Mouse (Mus musculus) gastrocnemius, adult 2 months (tissue): Measurements from ENCODE around the gene Gm10320. TPM values are rescaled to one million over a fixed set of nuclear protein-coding genes. Genes with fewer than 3 reads are reported as not detected.

Experiments used
- DNase-seq: peaks from one replicate; pipeline ENCODE4 v3.0.0; 2022
- H3K27ac ChIP-seq: fragments of 200-600 bp; 2 replicates; pipeline ENCODE4 v1.8.1; 2022; ENCODE audit warnings: mild to moderate bottlenecking
- H3K4me3 ChIP-seq: fragments of 200-600 bp; 2 replicates; pipeline ENCODE4 v1.8.1; 2022; ENCODE audit warnings: mild to moderate bottlenecking, moderate library complexity
- CTCF ChIP-seq: fragments of 200-600 bp; IDR thresholded peaks from 2 replicates; pipeline ENCODE4 v1.8.1; 2022; ENCODE audit warnings: antibody characterized with exemption, mild to moderate bottlenecking, moderate library complexity
- intact Hi-C: fragments of 180-260 bp; cut with DNase I; formaldehyde crosslinking; loops from one replicate; pipeline ENCODE4 v1.15.1; 2025
- total RNA-seq, 2 experiments: library from RNA; stranded (reverse); gene quantifications; 2 replicates each; pipeline ENCODE4 v1.2.3; 2021

Gm10320 gene
- total RNA-seq, 2 experiments from 2014 or later, result not detected

DNA sequence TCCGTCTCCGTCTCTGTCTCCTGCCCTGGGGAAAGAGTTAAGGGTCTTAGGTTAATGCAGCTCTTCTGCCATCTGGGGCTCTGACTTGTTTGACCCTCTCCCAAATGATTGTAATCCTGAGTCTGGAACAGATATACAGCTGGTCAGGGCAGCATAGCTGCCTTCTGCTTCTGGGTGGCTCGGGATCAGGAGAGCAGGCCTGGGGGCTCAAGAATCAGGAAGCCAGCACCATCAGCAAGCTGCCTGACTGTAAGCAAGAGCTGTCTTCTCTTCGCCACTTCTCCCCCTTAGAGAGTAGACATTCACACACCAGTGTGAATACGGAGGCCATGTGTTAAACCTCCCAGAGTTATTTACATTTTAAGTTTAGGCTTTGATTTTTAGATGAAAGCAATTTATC lies 25.9 kb upstream of the Gm10320 start:
- intact Hi-C loops, result no loop called here
- Histone ChIP-seq H3K27ac (no peak overlapping the region), H3K4me3 (no peak overlapping the region)
- TF ChIP-seq CTCF, result no peak
- DNase-seq, result no peak

DNA sequence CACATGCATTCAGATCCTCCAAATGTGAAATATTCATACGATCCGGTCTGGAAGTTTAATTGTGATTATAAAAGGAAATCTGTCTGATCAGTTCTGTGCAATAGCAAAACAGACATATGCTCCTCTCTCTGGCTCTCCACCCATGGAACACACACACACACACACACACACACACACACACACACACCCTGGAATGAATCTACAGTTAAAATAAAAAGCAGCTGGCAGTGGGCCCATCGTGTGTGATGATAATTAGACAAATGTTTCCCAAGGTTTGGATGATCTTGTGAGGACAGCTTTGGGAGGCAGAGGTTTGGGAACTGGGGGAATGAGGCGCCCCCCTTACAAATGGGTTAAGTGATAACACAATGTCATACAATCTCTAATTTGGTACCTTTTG lies 25.2 kb upstream of the Gm10320 start:
- intact Hi-C loops, result no loop called here
- H3K4me3 ChIP-seq, result no peak overlapping the region
- TF ChIP-seq CTCF, result no peak
- no peak for DNase-seq
- no peak overlapping the region for H3K27ac ChIP-seq

DNA sequence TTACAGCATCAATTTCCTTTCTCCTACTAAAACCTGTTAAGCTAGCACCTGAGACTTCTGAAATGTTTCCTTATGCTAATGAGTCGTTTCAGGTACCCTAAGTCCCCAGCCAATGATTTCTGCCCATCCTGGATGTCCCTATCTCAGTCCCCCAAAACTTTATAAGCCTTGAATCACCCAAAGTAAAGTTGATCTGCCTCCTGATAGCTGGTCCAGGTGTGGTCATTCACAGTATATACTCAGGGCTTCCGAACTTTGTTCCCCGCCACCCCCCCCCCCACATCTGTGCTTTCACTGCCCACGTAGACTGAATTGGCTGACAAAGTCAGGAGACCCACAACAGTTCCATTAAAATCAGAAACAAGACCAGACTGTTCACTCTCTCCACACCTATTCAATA lies 20.3 kb upstream of the Gm10320 start:
- DNase-seq, result no peak
- TF ChIP-seq CTCF, result no peak
- Histone ChIP-seq H3K4me3 (no peak overlapping the region), H3K27ac (no peak overlapping the region)
- intact Hi-C loops, result no loop called here

DNA sequence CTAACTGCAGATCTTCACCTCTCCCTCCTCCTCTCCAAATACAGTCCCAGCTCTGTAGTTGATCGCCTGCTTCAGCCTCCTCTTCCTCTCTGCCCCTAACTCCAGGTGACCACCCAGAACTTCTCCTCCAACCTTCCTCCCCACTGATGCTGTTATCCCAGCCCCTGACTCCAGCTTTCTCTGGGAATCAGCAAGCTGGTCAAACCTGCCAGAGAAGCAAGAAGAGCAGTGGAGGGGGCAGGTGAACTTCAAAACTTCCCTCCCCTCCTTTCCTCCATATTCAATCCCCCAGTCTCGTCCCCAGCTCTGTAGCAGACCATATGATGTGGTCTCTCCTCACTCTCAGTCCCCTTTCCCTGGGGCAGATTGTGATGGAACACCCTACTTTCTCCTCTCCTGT lies 15.9 kb upstream of the Gm10320 start:
- DNase-seq, result no peak
- Histone ChIP-seq H3K27ac (no peak overlapping the region), H3K4me3 (no peak overlapping the region)
- no peak for TF ChIP-seq CTCF
- intact Hi-C loops, result loop anchor here (10.0 kb wide), 1 partner anchor 153 kb away; the partner anchor contains the start of gene Foxd1

DNA sequence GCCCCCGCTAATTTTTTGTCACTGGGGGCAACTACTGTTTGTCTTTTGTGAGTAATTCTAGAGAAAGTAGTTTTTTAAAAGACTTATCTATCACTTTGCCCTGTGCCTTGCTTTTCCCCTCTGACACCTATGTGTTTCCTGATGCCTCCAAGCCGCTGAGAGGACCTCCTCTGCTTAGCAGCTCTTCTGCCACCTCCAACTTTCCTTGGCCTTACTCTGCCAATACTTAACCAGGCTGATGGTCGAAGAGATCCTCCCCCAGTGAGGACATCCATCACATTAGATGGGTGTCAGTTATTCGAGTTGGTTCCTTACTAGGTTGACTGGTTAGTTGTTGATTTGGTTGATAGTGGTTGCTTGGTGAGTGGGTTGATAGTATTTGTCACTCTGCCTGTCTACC lies 14.7 kb upstream of the Gm10320 start:
- intact Hi-C loops, result loop anchor here (10.0 kb wide), 1 partner anchor 152 kb away; the partner anchor contains the start of gene Foxd1
- TF ChIP-seq CTCF, result no peak
- Histone ChIP-seq H3K4me3 (no peak overlapping the region), H3K27ac (no peak overlapping the region)
- no peak for DNase-seq

DNA sequence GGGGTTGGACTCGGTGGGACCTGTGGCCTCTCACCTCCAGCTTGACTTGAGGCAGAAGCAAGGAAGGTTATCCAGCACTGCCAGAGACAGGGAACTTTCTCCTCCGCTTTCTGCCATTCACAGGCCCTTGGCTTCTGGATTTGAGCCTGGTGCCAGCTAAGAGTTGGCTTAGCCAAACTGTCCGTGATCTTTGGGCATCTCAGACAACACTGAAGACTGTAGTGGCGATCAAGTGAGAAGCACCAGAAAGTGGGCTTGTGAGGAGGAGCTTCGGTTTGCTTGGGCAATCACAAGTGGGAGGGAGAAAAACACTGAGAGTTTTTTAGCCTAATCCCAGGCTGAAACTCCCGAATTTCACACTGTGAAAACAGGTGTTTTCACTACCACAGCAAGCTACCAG lies 14.2 kb upstream of the Gm10320 start:
- intact Hi-C loops, result loop anchor here (10.0 kb wide), 1 partner anchor 151 kb away; the partner anchor contains the start of gene Foxd1
- no peak for DNase-seq
- H3K27ac ChIP-seq, result no peak overlapping the region
- TF ChIP-seq CTCF, result no peak
- H3K4me3 ChIP-seq, result no peak overlapping the region

DNA sequence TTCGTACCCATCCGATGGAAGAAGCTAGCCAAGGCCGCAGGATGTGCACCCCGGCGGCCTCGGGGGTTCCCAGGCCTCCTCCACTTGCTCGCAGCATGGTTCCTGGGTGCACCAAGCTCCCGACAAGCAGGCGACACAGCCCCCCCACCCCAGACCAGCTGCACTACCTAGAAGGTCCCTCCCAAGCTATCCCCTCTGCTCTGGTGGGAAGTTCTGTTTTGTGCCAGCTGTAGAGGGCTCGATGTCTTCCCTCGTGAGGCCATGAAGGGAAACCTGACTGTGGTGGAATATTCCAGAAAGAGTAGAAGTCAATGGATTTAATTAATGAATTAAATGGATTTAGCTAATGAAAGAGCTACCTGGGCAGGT lies 13.7 kb upstream of the Gm10320 start:
- Histone ChIP-seq H3K4me3 (no peak overlapping the region), H3K27ac (no peak overlapping the region)
- no peak for TF ChIP-seq CTCF
- intact Hi-C loops, result loop anchor here (10.0 kb wide), 1 partner anchor 151 kb away; the partner anchor contains the start of gene Foxd1
- DNase-seq, result no peak

DNA sequence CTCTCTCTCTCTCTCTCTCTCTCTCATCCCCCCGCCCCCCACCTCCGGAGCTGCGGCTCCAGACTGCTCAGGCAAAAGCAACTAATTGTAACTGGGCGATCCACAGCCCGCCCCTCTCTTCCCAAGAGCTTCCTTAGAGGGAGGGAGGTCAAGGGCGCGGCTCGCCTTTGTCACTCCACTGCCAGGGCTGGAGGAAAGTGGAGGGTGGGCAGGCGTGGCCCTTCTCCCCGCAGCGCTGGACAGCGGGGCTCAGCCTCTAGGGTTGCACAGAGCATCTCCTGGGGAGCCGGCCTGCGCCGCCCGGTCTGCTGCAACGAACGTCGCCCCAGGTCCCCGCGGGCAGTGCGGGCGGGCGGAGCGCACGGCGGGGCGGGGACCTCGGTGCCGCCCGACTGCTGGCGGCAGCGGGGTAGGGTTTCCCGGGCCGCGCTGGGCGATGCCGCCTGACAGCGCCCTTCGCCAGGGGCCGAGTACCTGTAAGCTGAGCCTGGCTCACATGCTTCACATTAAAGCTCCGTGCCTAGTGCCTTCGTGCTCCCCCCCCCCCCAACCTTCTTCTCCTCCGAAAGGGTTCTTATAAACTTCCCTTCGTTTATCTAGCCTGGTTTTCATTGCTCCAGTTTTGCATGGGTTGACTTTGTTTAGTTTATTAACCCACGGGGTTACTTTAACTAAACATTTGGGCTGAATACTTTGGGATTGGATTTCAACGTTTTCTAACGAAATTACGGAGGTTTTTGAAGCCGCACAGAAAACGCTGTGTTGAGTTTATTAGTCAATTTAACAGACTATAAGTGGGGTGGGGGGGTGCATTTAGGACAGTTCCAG lies 13.1 kb upstream of the Gm10320 start:
- TF ChIP-seq CTCF, result no peak
- Histone ChIP-seq H3K27ac (no peak overlapping the region), H3K4me3 (peak overlapping the region; percentile 68)
- DNase-seq, result peak; percentile 63
- intact Hi-C loops, result loop anchor here (10.0 kb wide), 1 partner anchor 150 kb away; the partner anchor contains the start of gene Foxd1

DNA sequence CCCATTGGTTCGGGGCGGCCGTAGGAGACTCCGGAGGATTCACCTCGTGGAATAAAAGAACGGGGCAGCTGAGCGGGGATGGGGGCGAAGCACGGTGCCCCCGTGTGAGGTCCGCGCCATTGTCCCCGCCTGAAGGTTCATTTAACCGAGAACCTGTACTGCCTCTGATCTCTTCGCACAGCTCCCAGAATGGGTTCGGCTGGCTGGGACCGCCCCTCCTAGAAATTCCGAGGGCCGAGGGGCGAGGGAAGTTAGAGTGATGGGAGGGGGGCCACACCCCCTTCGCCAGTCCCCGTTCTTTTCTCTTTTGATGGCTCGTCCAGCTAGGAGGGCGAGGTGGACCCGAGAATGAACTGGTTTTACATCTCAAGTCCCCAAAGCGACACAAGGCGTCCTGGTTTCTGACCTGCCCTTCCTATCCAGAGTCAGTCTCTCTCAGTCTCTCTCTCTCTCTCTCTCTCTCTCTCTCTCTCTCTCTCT lies 12.4 kb upstream of the Gm10320 start:
- no peak for DNase-seq
- H3K4me3 ChIP-seq, result peak overlapping the region; percentile 68
- no peak overlapping the region for H3K27ac ChIP-seq
- TF ChIP-seq CTCF, result no peak
- intact Hi-C loops, result loop anchor here (10.0 kb wide), 1 partner anchor 149 kb away; the partner anchor contains the start of gene Foxd1

DNA sequence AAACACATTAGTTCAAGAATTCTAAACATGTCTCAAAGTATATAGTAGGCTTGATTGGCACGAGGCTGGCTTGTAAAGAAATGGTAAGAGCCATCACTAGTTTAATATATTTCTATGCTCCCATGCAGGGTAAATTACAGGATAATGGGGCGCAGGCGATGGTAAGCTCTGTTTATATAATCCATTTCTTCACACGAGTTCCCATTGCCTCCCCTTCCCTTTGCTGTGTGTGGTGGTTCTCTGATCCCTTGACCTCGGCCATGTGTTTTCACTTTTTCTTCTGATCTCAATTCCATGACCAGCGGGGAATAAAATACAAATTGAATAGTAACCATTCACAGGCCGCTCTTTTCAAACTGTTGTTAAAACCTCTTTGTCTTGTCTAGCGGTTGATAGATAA lies 11.8 kb upstream of the Gm10320 start:
- no peak for TF ChIP-seq CTCF
- no peak for DNase-seq
- no peak overlapping the region; the same call in 1 of the 2 replicates for H3K4me3 ChIP-seq
- intact Hi-C loops, result loop anchor here (10.0 kb wide), 1 partner anchor 149 kb away; the partner anchor contains the start of gene Foxd1
- H3K27ac ChIP-seq, result no peak overlapping the region

DNA sequence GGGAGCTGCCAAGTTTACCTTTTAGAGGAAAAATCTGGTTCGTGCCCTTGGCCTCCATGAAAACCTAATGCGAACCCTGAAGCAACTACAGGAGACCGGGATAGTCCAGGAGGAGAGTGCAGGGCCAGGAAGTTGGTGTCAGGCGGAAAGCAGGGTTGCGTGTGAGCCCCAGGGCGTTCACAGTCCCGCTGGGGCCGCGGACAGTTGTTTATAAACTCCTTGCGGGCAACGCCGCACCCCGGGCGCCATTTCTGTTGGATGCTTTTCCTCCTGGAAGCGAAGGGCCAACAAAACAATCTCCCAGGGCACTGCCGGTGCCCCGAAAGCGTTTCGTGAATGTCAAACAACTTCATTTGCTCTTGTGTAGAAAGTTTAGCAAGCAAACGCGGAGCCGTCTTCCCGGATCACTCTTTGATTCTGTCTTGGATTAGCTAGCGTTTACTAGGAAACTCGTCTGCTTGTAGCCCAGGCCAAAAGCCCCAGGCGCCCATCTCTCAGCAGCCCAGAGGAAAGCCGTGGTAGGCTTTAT lies 11.1 kb upstream of the Gm10320 start:
- H3K4me3 ChIP-seq, result peak overlapping the region; percentile 59
- DNase-seq, result no peak
- intact Hi-C loops, result loop anchor here (10.0 kb wide), 1 partner anchor 148 kb away; the partner anchor contains the start of gene Foxd1
- TF ChIP-seq CTCF, result no peak
- no peak overlapping the region for H3K27ac ChIP-seq

DNA sequence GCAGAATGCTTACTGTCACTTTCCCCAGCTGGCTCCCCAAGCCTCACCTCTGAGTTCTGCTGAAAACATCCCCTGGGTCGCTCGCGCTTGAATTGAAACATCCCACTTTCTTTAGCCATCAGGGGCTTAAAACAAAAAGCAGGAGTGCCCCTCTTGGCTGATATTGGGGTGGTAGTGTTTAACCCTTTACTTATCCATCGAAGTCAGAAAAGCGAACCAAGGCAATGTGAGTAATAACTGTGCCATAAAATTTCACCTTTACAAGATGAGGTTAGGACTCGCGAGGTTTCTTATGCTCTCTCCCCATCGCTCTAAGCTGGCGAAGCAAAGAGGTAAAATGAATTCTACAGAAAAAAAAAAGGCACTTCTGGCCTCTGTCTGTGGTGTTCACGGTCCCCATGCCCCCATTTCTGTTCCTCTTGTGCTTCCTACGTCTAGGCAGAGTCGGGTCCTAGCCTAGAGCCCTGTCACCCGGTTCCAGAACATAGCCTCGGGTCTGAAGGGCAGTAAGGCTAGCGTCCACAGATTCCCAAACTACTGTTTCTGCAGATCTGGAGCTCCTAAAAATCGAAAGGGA lies 10.5 kb upstream of the Gm10320 start:
- no peak overlapping the region for H3K27ac ChIP-seq
- DNase-seq, result no peak
- H3K4me3 ChIP-seq, result peak overlapping the region; percentile 59
- intact Hi-C loops, result loop anchor here (10.0 kb wide), 1 partner anchor 148 kb away; the partner anchor contains the start of gene Foxd1
- TF ChIP-seq CTCF, result no peak

DNA sequence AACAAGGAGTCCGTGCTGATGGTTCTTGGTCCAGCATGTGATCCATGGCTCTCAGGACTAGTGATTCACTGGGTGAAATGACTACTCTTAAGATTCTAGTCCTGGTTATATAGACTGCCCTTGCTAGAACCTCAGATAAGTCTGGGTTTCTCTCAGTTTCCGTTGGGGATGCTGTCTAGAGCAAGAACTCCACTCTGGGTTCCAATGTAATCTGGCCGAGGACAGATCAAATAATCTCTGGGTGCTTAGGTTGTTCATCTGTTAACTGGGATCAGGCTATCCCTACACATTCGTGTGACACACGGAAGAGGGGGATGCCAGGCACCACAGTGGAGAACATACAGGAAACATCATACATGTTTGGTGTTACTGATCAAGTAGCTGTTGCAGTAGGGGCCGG lies 9.5 kb upstream of the Gm10320 start:
- H3K27ac ChIP-seq, result no peak overlapping the region
- no peak for TF ChIP-seq CTCF
- intact Hi-C loops, result loop anchor here (10.0 kb wide), 1 partner anchor 147 kb away; the partner anchor contains the start of gene Foxd1
- no peak for DNase-seq
- H3K4me3 ChIP-seq, result no peak overlapping the region
